Mouse (Mus musculus) gastrocnemius, postnatal 36 days (tissue): ENCODE data around the gene Gm29049. TPM values are rescaled to one million over a fixed set of nuclear protein-coding genes. Genes with fewer than 3 reads are reported as not detected.
"Not testable (repeated sequence)": the region's sequence is repeated elsewhere in the genome, so short reads cannot be mapped to it uniquely, and the experiment has no call there.

Experiments
- DNase-seq, 2 experiments: peaks; one replicate each; pipeline ENCODE4 v3.0.0; 2022
- intact Hi-C: fragments of 180-260 bp; cut with DNase I; formaldehyde crosslinking; loops from one replicate; pipeline ENCODE4 v1.15.1; 2025
- long read RNA-seq, 2 experiments: library from polyadenylated mRNA; stranded (forward); transcript quantifications; one replicate each; pipeline ENCODE4 v2.0.0; 2021
- total RNA-seq, 2 experiments: library from RNA; stranded (reverse); gene quantifications; 2 replicates each; pipeline ENCODE4 v1.2.3; 2021

Gene Gm29049
- total RNA-seq = not detected
- long read RNA-seq, experiment 1 = 0 reads
- long read RNA-seq, experiment 2 = 0 reads

GRCm38 (mm10) chrY:7997068-7997467 is at the start of gene Gm29049:
Gene Gm29049 (minus strand): TSS chrY:7997168.
- DNase-seq, intact Hi-C loops: not testable (repeated sequence)

Other genes with a start within 250 kb of the Gm29049 start
- gene Gm20825, start 74.3 kb upstream of the Gm29049 start, total RNA-seq = not detected